Mouse (Mus musculus) mesoderm, embryonic 11.5 days (tissue): ENCODE data around the gene Elk1.

Source experiments
- DNase-seq: peaks from one replicate; pipeline ENCODE4 v3.0.0-alpha.2; 2012; ENCODE audit warnings: low read depth, low spot score

Gene Elk1

DNA sequence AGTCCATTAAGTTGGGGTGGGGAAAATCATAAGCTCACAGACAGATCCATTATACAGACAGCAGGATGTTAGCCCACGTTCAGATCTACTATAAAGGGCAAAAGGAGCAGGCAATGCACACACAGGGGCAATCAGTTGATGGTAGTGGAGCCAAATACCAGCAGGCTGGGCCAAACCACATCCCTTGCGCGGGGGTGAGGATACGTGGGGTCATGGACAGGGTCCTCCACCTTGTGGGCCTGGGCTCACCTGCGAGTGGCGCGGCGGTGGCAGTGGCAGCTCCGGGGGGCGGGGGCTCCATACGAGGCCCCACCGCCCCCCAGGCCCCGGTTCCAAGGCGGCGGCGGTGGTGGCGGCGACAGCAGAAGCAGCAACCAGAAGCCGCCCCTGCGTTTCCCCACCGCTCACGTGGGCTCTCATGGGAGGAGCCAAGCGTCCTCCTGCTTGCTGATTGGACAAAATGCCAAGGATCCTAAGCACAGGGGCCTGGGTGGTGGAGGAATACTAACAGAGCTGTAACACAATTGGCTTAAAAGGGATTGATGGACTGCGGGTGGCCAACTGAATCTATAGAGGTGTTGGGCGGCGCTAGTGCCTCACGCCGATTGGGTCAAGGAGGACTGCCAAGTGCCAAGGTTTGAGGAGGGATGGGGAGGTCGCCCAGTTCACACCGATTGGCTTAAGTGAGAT is at the start of gene Elk1:
Gene Elk1 (minus strand): TSS at position 418 of the 690 bp plus-strand sequence.
- peak; percentile 93 for DNase-seq

- no peak for DNase-seq
Observed at GRCm38 (mm10) chrX:20980901-20981300, 30.5 kb upstream of the Elk1 start.

- peak; percentile 92 for DNase-seq
Observed at GRCm38 (mm10) chrX:20961477-20962378, 11.3 kb upstream of the Elk1 start, which contains the start of gene Uxt. Gene Uxt (minus strand): TSS chrX:20962017.

GRCm38 (mm10) chrX:20946055-20946454 is 4.4 kb downstream of the Elk1 start:
- DNase-seq, result peak; percentile 34

DNA sequence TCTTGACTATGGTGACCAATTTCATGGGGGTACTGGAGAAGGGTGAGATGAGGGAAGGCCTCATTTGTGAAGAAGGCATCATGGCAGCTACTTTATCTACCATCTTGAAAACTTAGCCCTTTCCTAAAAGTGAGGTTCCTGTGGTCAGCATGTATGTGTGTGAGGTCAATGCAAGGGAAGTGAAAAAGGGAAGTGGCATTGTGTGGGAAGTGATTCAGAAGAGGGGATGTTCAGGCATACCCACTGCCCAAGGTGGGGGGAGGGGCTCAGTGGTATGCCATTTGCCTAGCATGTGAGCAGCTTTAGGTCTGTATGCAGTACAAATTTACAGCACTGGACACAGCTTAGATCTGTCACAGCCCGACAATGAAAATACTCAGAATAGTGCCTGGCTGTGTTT is 18.4 kb downstream of the Elk1 start:
- no peak for DNase-seq

DNA sequence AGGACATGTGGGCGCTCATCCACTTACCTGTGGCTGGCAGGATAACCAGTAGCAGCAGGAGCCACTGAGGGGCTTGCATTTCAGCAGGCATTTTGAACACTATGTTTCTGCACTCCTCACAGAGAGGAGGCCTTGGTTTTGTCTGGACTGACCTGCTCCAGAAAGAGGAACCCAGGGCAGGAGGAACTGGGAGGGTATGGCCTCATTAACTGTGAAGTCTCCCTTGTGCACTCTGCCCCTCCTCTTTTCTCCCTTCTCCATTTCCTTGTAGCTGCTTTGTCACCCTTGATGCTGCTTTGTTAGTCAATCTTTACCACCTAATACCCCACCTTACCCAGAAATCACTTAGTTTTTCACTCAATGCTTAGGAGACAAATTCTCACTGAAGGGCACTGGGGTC is 19.0 kb downstream of the Elk1 start, which contains the start of gene Cfp:
Gene Cfp (minus strand): TSS at position 192 of the 400 bp plus-strand sequence.
- DNase-seq, result no peak

GRCm38 (mm10) chrX:20929859-20930258 is 20.5 kb downstream of the Elk1 start:
- DNase-seq, result no peak

DNA sequence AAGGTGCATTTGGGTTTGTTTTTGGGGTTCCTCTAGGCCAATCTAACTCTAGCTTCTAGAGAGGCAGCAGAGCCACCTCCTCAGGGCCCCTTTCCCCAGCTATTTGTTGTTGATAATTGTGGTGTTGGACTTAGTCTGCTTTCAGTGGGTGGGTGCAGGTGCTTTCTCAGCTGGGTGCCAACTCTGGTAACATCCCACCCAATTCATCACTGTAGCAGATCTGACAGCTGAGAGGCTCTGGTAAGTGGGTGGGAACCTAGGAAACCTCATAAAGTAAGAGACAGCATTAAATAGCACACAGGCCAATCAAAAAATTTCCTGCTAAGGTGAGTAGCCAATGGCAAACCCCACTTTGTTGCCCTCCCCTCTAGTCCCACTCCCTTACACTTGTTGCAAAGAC is 25.4 kb downstream of the Elk1 start:
- DNase-seq, result no peak

GRCm38 (mm10) chrX:20923506-20923905 is 26.9 kb downstream of the Elk1 start:
- DNase-seq, result no peak

- DNase-seq, result peak; percentile 0
Observed at GRCm38 (mm10) chrX:20921366-20921765, 29.0 kb downstream of the Elk1 start.

GRCm38 (mm10) chrX:20920844-20921364 is 29.5 kb downstream of the Elk1 start, which contains the start of gene Syn1:
Gene Syn1 (minus strand): TSS chrX:20921004.
- DNase-seq, result peak; percentile 92

- peak; percentile 1 for DNase-seq
Observed at GRCm38 (mm10) chrX:20920249-20920843, 30.1 kb downstream of the Elk1 start.

DNA sequence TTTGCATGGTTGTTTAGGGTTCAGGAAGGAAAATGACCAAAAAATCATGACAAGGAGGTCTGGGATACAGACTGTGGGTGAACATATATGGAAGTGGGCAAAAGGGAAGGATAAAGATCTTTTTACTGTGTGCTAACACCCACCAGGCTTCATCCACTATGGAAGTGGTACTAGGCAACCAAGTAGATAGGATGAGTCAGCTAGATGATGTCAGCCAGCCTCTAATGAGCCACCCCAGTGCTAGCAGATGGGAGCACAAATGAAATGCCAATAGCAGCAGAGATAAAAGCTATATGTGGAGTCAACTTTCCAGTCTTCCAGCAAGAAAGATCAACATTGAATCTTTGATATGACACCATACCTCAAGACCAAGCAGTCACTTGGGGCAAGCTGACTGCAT is 35.3 kb downstream of the Elk1 start:
- DNase-seq, result no peak

DNA sequence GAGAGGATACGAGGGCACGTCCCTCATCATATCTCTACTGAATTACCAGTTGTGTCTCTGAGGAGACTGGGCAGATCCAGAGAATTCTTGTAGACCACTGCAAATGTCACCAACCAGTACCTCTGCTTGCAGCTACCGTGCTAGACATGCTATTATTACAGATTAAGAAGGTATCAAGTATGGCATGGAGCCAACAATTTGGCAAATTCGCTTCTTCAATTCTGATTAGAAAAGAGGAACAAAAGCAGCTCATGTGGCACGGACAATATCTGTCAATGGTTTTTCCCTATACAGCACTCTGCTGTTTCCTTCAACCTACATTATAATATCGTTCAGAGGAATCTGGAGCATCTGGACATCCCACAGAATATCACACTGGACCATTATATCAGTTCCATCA is 36.7 kb downstream of the Elk1 start:
- DNase-seq, result no peak

DNA sequence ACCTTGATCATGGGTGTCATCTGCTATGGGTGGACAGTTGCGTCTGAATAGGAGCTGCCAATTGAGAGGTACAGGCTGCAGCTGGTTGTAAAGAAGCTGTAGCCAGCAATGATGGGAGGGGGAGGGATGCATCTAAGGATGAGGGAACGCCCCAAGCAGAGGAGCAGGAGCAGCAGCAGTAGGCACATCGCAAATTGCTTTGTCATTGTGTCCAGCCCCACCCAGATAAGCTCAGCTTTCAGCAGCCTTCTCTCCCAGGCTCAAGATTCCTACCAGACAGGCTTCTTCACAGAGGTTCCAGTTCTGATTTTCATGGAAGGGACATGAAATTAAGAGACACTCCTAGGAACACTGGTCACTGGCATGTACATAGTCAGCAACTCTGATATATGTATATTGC is 40.3 kb downstream of the Elk1 start:
- no peak for DNase-seq
